Mouse (Mus musculus) skeletal muscle tissue, adult 2 months (tissue): ENCODE data around the gene Spef2.
"Not testable (repeated sequence)": the region's sequence is repeated elsewhere in the genome, so short reads cannot be mapped to it uniquely, and the experiment has no call there.

Experiments
- DNase-seq: peaks from one replicate; pipeline ENCODE4 v3.0.0-alpha.2; 2012; ENCODE audit warnings: low read depth, low spot score

Gene Spef2

GRCm38 (mm10) chr15:9668575-9668974 lies 80.1 kb downstream of the Spef2 start:
- DNase-seq: no peak

GRCm38 (mm10) chr15:9664948-9665347 lies 83.7 kb downstream of the Spef2 start:
- DNase-seq: not testable (repeated sequence)

- no peak for DNase-seq
Measured at GRCm38 (mm10) chr15:9661215-9661614, 87.5 kb downstream of the Spef2 start.

DNA sequence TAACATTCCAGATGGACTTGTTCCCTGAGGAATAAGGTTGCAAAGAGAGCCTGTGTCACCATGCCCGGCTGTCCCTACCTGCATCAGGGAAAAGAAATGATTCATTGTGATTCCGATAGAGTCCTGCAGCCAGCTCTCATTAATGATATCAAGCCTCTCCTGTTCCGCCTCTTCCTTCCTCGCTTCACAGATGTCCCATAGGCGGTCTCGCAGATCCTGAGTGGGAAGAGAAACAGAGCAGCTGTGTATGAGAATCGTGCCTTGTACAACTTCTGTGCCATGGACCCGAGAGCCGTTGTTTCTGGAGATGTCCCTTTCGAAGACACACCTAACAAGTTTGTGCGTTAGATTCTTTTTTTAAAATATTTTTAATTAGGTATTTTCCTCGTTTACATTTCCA lies 114.2 kb downstream of the Spef2 start:
- no peak for DNase-seq

- DNase-seq: no peak
Measured at GRCm38 (mm10) chr15:9631657-9632056, 117.0 kb downstream of the Spef2 start.

DNA sequence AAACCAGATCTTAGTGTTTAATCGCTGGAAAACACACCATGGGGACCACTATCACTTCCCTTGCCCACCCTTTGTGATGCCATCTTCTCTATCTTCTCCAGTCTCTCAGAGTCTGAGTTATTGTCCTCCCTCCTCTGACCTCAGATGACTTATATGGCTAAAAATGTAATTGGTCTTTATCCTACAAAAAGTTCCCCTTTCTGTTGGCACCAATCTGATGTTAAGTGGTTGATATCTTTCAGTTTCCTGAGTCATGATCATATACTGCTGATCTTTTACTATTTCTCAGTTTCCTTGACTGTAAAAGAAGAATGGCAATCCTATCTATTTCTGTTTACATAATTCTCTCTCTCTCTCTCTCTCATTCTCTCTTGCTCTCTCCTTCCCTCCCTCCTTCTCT lies 119.0 kb downstream of the Spef2 start:
- no peak for DNase-seq

DNA sequence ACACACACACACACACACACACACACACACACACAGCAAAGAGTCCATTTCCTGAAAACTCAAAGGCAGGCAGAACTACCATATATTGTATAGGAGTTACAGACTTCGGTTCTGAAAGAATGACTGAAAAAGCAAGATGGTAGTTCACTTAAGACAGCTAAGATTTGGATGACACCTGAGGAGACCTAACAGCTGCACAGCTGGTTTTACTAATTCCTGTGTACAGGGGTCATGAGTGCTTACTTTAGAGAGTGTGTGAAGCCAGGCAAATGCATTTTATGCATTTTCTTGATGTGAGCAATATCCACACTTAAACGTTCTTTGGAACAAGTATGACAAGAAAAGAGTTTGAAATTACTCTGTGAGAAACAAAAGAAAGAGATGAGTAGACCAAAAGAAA lies 124.0 kb downstream of the Spef2 start:
- no peak for DNase-seq

- no peak for DNase-seq
Measured at GRCm38 (mm10) chr15:9608177-9608576, 140.5 kb downstream of the Spef2 start.

GRCm38 (mm10) chr15:9600088-9600455 lies 148.6 kb downstream of the Spef2 start:
- no peak for DNase-seq

GRCm38 (mm10) chr15:9599382-9600087 lies 149.1 kb downstream of the Spef2 start:
- no peak for DNase-seq

- DNase-seq: no peak
Measured at GRCm38 (mm10) chr15:9596298-9597060, 152.2 kb downstream of the Spef2 start.

- no peak for DNase-seq
Measured at GRCm38 (mm10) chr15:9589939-9590338, 158.7 kb downstream of the Spef2 start.

DNA sequence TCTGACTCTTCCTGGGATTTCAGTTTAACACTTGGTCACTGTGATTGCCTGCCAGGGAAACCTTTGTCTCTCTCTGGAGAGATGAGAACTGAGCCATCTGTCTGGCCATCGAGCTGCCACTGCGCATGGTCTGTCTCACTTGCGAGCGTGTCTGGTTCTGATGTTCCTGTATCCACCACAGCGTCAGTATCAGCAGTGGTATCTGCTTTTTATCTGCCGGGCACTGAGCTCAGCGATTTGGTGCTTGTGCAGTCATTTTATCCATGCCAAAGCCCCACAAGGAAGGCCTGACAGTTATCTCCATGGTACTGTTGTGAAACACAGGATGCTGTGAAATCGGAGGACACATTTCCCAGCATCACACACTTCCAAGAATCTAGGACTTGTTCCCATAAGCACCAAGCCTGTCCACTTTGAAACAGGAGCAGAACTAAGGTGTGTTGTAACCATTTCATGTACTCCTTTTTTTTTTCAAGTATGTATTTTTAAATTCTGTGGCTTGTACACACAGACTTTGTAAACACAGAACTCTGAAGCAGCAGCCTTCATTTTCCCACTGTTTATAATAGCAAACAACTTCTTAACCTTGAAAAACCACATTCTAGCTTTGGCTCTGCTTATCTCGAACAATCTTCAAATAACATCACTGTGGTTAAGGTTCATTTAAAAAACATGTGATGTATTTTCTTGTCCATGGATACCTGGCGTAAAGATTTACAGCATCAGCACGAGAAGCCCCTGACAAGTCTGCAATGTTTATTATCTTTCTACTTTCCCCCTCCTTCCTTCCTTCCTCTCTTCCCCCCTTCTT lies 168.0 kb downstream of the Spef2 start:
- no peak for DNase-seq

GRCm38 (mm10) chr15:9577303-9577702 lies 171.4 kb downstream of the Spef2 start:
- DNase-seq: no peak

DNA sequence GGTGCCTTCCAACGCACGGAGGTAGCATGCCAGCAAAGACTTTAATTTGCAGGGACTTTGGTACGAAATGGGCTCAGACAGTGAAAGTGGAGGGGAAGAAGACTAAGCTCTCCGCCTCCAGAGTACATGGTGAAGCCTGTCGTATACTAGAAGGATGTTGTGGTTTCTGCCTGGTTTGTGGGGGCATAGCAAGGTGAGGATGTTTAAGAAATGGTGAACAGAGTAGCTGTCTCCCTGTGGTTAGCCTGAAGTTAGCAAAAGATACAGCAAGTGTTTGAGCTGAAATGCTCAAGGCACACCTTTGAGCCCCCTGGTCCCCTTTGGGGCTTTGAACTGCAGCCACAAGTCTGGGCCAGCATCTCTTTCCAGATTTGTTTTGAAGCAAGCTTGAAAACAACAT lies 173.9 kb downstream of the Spef2 start:
- DNase-seq: peak; percentile 9

- no peak for DNase-seq
Measured at GRCm38 (mm10) chr15:9573361-9573760, 175.3 kb downstream of the Spef2 start.

DNA sequence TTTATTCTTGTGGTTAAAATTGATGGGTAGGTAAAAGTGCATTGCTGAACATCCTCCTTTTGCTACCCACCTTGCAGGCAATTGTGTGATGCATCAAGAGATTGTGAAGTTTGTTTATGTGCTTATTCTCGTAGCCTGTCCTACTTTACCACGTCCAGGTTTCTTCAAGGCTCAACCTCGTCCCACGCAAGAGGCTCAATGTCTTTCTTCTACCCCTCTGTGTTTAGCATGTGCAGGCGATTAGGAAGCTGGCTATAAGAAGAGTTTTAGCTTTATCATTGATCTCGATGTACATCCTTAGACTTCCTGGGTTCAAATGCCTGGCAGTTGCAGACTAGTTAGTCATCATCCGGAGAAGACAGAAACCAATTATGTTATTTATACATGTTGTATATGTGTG lies 176.0 kb downstream of the Spef2 start:
- DNase-seq: no peak

GRCm38 (mm10) chr15:9571896-9572295 lies 176.8 kb downstream of the Spef2 start:
- DNase-seq: no peak

- no peak for DNase-seq
Measured at GRCm38 (mm10) chr15:9567316-9567715, 181.4 kb downstream of the Spef2 start.

DNA sequence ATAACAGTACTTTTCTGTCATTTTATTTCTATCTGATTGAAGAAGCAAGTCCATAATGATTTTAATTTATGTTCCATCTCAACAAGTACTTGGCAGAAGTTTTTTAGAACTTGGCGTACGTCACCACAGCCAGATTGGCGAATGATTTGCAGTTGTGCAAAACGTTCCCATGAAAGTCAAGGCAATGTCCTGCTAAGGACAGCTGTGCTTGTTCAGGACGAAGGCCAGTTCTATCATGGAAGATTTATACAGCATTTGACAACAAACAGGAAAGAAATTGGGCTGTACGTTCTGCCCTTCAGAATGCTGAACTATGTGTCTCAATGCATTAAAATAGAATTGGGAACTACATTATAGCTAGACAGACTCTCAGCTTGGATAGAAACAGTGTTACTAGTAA lies 183.3 kb downstream of the Spef2 start:
- DNase-seq: peak; percentile 32

GRCm38 (mm10) chr15:9564156-9564555 lies 184.5 kb downstream of the Spef2 start:
- no peak for DNase-seq

- not testable (repeated sequence) for DNase-seq
Measured at GRCm38 (mm10) chr15:9557264-9557663, 191.4 kb downstream of the Spef2 start.
